Mouse (Mus musculus): ENCODE measurements at regions not wholly inside any gene's neighbourhood (a gene's known extent, or its start where the extent isn't known, plus 50 kb on each side); places are given as distances from the start of the nearest gene placed in this dataset. TPM values are rescaled to one million over a fixed set of nuclear protein-coding genes. Genes with fewer than 3 reads are reported as not detected.
A peak's percentile ranks its signal among the peaks of the same experiment; 100 is the strongest.

GRCm38 (mm10) chr2:169010271-169010670 lies 54.9 kb upstream of the Zfp64 start:
- no peaks in the 10 kb centered on the region for H3K27me3 ChIP-seq (ENCODE audit: low read depth, poor library complexity, severe bottlenecking)
- WGBS, result 44% methylated on average over 9 of the region's 9 CpGs
- H3K4me3 ChIP-seq, result peak overlapping the region; percentile 6; the same call in 1 of the 2 replicates
- H3K9me3 ChIP-seq (replicated peaks), result no peaks in the 10 kb centered on the region
- peaks cover 64% of the 10 kb centered on the region for H3K4me1 ChIP-seq
- no peaks in the 10 kb centered on the region for H3K36me3 ChIP-seq
- H3K27ac ChIP-seq, result peak overlapping the region; percentile 84
- no peak for DNase-seq (ENCODE audit: low spot score)

GRCm38 (mm10) chr2:169008756-169009155 lies 53.4 kb upstream of the Zfp64 start:
- Histone ChIP-seq H3K9me3 (replicated peaks) (no peaks in the 10 kb centered on the region), H3K4me1 (peaks cover 62% of the 10 kb centered on the region), H3K36me3 (no peaks in the 10 kb centered on the region), H3K4me3 (peak overlapping the region; percentile 31), H3K27me3 (ENCODE audit: low read depth, poor library complexity, severe bottlenecking) (no peaks in the 10 kb centered on the region), H3K27ac (peak overlapping the region; percentile 84)
- peak; percentile 73 for DNase-seq (ENCODE audit: low spot score)
- WGBS, result 58% methylated on average over 20 of the region's 20 CpGs

GRCm38 (mm10) chr2:169008333-169008732 lies 52.9 kb upstream of the Zfp64 start:
- Histone ChIP-seq H3K27ac (peak overlapping the region; percentile 84), H3K4me3 (peak overlapping the region; percentile 31; the same call in 1 of the 2 replicates), H3K27me3 (ENCODE audit: low read depth, poor library complexity, severe bottlenecking) (no peaks in the 10 kb centered on the region), H3K4me1 (peaks cover 62% of the 10 kb centered on the region), H3K9me3 (replicated peaks) (no peaks in the 10 kb centered on the region), H3K36me3 (no peaks in the 10 kb centered on the region)
- WGBS, result 23% methylated on average over 9 of the region's 9 CpGs
- DNase-seq (ENCODE audit: low spot score), result no peak

GRCm38 (mm10) chr2:169006549-169006948 lies 51.2 kb upstream of the Zfp64 start:
- Histone ChIP-seq H3K27me3 (ENCODE audit: low read depth, poor library complexity, severe bottlenecking) (no peaks in the 10 kb centered on the region), H3K4me1 (peaks cover 62% of the 10 kb centered on the region), H3K9me3 (replicated peaks) (no peaks in the 10 kb centered on the region), H3K27ac (peak overlapping the region; percentile 84), H3K4me3 (no peak overlapping the region), H3K36me3 (no peaks in the 10 kb centered on the region)
- WGBS, result 89% methylated on average over 10 of the region's 10 CpGs
- DNase-seq (ENCODE audit: low spot score), result no peak

GRCm38 (mm10) chr2:169005810-169006209 lies 50.4 kb upstream of the Zfp64 start:
- peak overlapping the region; percentile 84 for H3K27ac ChIP-seq
- 94% methylated on average over 7 of the region's 7 CpGs for WGBS

More at GRCm38 (mm10) chr2:169005810-169006209, 50.4 kb upstream of the Zfp64 start:
- no peaks in the 10 kb centered on the region for H3K27me3 ChIP-seq (ENCODE audit: low read depth, poor library complexity, severe bottlenecking)
- no peak for DNase-seq (ENCODE audit: low spot score)
- H3K9me3 ChIP-seq (replicated peaks), result no peaks in the 10 kb centered on the region
- H3K4me3 ChIP-seq, result no peak overlapping the region
- no peaks in the 10 kb centered on the region for H3K36me3 ChIP-seq
- H3K4me1 ChIP-seq, result peaks cover 57% of the 10 kb centered on the region

Small RNA genes lying in the stretch of these regions (microRNA-seq; reads per million reads assigned to microRNA genes)
- not detected for gene Gm26469

All from limb, embryonic 10.5 days (tissue).